Mouse (Mus musculus) splenic B cell, adult 2 months (primary cell): ENCODE data around the gene Rpl18a.
A peak's percentile ranks its signal among the peaks of the same experiment; 100 is the strongest.

Experiments
- DNase-seq: peaks from one replicate; pipeline ENCODE4 v3.0.0-alpha.2; 2011; ENCODE audit warnings: low read depth, low spot score
- H3K27me3 ChIP-seq: 2 replicates; pipeline ENCODE4 v1.6.1; 2012; ENCODE audit warnings: mild to moderate bottlenecking, low read length, moderate library complexity, mixed read lengths; ENCODE audit not compliant: control insufficient read depth, poor library complexity, insufficient read depth, severe bottlenecking
- H3K36me3 ChIP-seq: 2 replicates; pipeline ENCODE4 v1.6.1; 2012; ENCODE audit warnings: mild to moderate bottlenecking, low read length, moderate library complexity, mixed read lengths; ENCODE audit not compliant: control insufficient read depth, poor library complexity, insufficient read depth, severe bottlenecking

Rpl18a gene

DNA sequence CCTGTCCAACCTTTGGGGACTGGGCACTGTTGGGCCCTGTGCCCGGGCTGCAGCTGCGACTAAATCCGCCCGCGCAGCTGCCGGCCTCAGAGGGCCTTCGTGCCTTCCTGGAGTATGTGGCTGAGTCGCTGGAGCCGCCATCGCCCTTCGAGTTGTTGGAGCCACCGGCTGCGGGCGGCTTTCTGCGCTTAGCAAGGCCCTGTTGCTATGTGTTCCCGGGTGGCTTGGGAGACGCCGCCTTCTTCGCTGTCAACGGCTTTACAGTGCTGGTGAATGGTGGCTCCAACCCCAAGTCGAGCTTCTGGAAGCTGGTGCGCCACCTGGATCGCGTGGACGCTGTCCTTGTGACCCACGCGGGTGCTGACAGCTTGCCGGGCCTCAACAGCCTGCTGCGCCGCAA, 15.7 kb upstream of the Rpl18a start:
- peaks cover 5% of the 10 kb centered on the region; the same call in 1 of the 2 replicates for H3K36me3 ChIP-seq
- DNase-seq: no peak
- no peaks in the 10 kb centered on the region for H3K27me3 ChIP-seq

DNA sequence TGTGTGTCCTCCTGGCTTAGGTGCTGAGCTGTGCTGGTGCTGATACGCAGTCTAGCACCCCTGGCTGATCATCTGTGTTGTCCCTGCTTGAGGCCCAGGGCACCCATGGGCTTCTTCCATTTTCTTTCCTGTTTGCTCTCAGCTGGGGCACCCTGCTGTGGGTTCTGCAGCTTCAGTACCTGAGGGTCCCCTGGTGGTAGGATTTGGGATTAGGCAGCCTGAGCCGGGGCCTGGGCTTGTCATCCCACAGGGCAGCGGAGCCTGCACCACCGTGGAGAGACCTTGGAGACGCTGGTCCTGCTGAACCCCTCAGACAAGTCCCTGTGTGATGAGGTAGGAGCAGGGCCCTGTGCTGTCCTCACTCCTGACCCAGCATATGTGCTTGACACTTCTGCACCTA, 14.4 kb upstream of the Rpl18a start:
- no peak for DNase-seq
- peaks cover 2% of the 10 kb centered on the region; the same call in 1 of the 2 replicates for H3K36me3 ChIP-seq
- no peaks in the 10 kb centered on the region for H3K27me3 ChIP-seq

DNA sequence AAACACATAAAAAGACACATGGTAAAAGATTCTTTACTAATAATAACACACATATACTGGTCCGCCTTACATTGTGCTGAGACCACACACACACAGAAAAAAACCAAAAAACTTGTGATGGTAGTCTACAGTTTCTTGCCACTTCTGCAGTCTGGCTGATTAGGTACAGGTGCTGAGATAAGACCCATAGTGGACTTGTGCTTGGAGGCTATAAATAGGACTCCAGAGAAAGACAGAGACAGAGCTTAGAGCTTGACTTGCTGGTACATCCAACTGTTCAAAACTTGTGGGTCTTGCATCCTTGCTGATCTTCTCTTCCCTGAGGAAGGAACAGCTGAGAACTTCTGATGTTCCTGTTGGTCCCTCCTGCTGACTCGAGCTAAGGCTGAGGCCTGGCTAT, 10.3 kb upstream of the Rpl18a start:
- Histone ChIP-seq H3K36me3 (no peaks in the 10 kb centered on the region), H3K27me3 (no peaks in the 10 kb centered on the region)
- no peak for DNase-seq

DNA sequence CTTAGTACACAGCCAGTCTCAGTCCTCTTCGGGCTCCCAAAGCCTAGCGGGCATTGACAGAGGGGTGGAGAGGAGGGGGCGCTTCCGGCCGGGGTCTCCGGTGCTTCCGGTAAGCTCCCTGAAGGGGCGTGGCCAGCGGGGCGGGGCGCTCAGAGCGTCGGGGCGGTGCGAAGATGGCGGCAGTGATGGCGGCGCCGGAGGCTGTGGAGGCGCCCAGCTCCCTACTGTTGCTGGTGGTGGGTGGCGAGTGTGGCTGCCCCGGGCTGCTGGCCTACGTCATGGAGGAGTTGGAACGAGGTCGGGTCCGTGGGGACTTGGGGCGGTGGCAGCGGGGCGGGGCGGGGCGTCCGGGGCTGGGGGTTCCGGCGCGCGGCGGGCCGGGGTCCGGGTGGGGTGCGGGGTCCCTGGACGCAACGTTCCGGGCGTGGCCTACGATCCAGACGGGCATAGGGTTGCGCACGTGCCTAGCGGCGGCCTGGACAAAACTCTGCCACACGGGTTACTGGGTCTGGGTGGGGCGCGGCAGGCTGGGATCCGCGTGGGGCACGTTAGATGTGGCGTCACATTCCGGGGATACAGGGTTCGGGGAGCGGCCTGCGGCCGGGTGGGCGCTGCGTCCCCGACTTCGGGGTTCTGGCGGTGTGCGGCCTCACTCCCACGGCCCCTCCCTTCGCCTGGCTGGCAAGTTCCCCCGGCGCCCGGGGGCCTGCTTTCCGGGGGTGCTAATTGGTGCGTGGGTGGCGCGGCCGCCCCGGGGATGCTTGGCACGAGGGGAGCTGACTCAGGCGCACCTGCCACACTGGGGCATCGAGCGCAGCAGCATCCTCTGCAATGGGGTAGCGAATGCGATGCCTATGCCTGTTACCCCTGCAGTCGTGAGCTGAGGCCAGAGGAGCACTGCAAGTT, 8.9 kb upstream of the Rpl18a start, which contains the start of gene Map1s:
Map1s (plus strand) TSS at position 102 of the 906 bp plus-strand sequence.
- DNase-seq: peak; percentile 80
- Histone ChIP-seq H3K36me3 (no peaks in the 10 kb centered on the region), H3K27me3 (no peaks in the 10 kb centered on the region)

DNA sequence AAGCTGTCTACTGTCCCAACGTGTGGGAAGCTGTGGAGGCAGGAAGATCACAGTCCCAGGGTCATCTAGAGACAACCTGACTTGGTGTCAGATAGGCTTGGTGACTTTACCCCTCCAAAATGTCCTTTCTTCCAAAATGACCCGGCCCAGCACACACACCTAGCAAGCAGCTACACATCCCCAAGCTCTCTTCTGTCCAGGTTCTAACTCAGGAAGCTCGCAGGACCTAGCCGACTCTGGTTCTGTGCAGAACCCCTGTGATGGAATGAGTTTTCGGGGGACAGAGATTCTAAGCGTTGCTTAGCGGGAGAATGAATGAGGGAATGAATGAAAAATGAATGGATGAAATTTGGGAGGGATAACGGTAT, 8.2 kb upstream of the Rpl18a start:
- DNase-seq: peak; percentile 15
- Histone ChIP-seq H3K27me3 (no peaks in the 10 kb centered on the region), H3K36me3 (no peaks in the 10 kb centered on the region)

DNA sequence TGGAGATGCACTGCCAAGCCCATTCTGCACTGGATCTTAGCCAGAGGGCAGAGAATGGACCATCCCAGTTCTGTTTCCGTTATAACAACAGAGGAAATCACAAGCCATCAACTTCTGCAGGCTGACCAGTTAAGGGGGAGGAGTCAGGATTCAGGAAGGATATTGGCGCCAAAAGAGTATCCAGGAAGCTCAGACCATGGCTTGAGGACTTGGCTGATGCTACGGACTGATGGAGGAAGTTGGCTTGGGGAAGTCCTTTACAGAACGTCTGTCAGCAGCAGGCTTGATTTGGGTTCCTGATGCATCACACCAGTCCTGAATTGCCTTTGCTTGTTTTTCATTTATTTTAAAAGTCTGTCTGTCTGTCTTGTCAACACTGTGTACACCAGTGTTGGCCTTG, 7.3 kb upstream of the Rpl18a start:
- Histone ChIP-seq H3K36me3 (no peaks in the 10 kb centered on the region), H3K27me3 (no peaks in the 10 kb centered on the region)
- DNase-seq: peak; percentile 29

DNA sequence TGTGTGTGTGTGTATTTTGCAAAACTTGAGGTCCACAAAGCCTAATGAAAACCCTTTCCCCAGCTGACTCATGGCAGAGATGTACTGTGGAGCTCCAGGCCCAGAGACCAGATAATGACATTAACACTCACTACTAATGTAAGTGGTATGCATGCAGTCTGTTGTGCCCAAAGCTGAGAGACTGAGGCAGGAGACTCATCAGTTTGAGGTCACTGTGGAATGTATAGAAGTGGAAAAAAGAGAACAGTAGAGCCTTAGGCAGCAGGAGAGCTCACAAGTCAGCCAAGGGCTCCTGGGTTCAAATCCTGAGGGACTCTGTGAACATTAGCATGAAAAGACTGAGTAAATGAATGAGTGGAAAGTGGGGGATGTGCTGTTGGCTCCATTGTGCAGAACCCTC, 6.4 kb upstream of the Rpl18a start:
- DNase-seq: no peak
- Histone ChIP-seq H3K36me3 (no peaks in the 10 kb centered on the region), H3K27me3 (no peaks in the 10 kb centered on the region)

DNA sequence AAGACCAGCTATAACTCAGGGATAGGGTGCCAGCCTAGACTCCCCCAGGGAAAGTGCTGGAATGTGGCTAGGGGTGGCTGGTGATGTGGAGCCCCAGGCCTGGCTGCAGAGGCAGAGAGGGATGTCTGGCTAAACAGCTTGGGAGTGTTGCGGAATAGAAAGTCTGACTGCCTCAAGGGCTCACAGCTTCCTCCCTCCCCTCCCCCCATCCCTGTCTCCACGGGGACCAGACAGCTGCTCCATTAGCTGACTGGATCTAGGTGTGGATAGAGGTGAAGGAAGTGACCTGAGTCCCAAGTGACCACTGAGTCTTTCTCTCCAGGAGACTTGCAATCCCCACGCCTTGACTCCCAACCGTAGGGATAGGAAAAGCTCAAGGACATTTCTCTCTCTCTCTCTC, 5.9 kb upstream of the Rpl18a start:
- Histone ChIP-seq H3K27me3 (no peaks in the 10 kb centered on the region), H3K36me3 (no peaks in the 10 kb centered on the region)
- DNase-seq: no peak

DNA sequence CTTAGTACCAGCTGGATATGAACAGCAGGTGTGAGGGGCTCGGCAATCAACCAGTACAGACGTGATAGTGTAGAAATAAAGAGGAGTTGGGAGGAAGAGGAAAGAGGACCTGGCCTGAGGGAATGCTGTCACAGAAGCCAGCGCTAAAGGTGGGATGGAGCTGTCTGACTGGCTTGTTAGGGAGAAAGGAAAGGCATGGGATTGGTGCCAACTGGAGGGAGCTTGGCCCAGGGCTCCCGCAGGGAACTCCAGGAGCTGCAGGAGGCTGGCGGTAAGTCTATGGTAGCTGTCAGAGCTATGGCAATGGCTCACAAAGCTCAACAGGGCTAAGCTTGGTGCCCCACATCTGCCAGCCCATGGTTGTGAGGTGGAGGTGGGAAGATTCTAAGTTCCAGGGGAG, 5.0 kb upstream of the Rpl18a start:
- H3K36me3 ChIP-seq: no peaks in the 10 kb centered on the region
- no peak for DNase-seq
- H3K27me3 ChIP-seq: no peaks in the 10 kb centered on the region

DNA sequence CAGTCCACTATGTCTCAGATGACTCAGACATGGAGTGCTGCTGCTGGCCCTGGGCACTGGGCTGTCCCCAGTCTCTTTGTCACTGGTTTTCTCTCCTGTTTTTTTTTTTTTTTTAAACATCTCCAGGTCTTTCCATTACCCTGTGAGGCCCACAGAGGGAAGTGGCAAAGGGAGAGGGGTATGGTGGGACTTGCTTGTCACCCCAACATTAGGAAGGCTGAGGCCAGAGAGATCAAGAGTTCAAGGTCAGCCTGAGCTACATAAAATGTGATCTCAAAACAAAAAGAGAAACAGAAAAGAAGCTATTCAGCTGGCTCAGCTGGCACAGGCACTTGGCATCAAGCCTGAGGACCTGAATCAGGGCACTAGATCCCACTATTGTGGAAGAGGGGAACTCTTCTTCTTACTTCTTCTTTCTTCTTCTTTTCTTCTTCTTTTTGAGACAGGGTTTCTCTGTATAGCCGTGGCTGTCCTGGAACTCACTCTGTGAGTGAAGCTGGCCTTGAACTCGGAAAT, 3.7 kb upstream of the Rpl18a start:
- no peaks in the 10 kb centered on the region for H3K27me3 ChIP-seq
- H3K36me3 ChIP-seq: no peaks in the 10 kb centered on the region; the same call in 1 of the 2 replicates
- DNase-seq: no peak

DNA sequence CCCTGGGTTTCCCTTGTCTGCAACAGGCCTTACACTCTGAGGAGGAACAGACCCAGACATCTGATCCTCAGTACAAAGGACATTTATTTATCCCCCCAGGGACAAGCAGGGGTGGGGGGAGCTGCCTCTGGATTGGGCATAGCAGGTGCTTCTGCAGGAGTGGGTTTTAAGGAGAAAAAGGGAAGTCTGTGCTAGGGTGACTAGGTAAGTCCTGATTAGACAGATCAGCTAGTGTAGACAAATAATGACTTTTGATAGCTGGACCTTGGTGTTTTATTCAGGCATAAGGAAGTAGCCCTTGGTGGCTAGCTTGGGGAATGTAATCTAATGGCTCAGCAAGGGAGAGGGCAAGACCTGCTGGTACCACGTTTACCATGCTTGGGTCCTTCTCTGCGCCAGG, 2.0 kb upstream of the Rpl18a start:
- DNase-seq: no peak
- peaks cover 8% of the 10 kb centered on the region for H3K36me3 ChIP-seq
- no peaks in the 10 kb centered on the region for H3K27me3 ChIP-seq

DNA sequence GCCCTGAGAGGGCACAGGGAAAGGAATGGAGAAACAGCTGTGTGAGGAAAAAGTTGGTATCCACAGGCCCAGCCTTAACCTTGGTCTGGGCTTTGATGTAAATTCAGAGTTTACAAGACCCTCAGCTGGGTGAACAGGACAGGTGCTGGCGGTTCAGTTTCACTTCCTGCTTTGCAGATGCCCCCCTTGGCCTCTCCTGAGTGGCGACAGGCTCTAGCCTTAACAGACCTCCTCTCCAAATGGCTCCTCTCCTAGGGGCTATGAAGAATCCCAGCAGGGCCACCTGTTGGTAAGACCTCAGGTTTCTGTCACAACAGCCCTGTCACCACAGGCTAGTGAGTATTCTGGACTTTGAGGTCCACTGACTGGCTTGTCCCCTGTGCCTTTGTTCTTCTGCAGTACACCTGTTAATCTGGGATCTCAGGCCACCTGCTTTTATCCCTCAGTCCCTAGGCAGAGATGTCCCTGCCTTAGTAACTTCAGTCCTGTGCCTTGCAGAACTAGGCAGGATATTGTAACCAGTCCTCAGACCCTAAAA, 1.5 kb upstream of the Rpl18a start:
- Histone ChIP-seq H3K36me3 (peaks cover 13% of the 10 kb centered on the region), H3K27me3 (no peaks in the 10 kb centered on the region)
- peak; percentile 59 for DNase-seq

DNA sequence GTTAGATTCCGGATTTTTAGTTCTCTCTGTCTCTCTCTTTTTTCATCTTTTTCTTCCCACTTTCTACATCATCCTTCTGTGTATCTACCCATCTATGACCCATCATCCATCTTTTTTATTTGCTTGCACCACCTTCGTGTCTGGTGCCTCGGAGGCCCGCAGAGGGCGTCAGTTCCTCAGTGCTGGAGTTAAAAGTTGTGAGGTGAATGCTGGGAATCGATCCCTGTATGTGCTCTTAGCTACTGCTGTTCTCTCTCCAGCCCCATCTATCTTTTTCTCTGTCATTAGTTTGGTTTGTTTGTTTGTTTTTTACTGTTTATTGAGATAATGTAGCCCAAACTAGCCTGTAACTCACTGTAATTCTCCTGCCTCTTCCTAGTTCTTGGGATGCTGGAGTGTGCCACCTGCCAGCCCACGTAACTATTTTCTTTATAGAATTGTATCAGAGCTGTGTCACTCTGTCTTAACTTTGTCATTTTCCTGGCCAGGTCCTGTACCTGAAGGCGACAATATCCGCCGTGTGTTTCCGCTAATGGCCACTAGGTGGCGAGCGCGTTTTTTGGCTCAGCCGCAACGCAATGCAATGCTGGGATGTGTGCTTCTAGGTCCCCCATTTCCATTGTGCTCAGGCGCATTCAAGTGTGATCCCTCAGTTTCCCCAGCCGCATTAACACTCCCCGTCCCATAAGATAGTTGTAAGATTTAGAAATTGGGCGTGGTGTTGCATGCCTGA, 635 bp upstream of the Rpl18a start:
- Histone ChIP-seq H3K36me3 (peaks cover 13% of the 10 kb centered on the region), H3K27me3 (no peaks in the 10 kb centered on the region)
- DNase-seq: peak; percentile 90

DNA sequence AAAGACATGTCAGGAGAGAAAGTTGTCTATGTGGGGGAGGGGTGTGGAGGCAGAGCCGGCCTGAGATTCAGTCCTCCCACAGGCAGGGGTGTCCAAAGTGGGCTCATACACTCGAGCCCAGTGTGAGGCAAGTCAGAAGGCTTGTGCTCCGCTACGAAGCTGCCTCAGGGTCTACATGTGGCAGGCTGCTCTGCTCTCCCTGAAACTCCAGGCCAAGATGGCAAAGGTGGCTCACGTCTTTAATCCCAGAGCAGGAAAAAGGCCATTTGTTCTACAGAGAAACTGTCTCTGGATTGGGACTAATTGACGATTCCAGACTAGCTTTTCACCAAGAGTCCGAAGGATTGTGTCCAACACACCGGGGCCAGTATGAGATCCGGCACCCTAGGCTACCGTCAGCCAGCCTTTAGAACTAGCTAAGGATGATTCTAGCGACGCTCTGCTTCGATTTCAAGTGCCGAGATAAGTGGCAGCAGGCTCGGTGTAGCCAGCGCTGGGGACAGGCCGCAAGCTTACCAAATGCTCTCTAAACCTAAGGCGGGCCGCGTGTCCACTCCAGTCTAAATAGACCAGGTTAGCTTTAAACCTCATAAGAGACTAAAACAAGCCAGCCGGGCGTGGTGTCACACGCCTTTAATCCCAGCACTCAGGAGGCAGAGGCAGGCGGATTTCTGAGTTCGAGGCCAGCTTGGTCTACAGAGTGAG, 744 bp downstream of the Rpl18a start:
- no peak for DNase-seq
- no peaks in the 10 kb centered on the region for H3K27me3 ChIP-seq
- peaks cover 13% of the 10 kb centered on the region for H3K36me3 ChIP-seq
